Mouse (Mus musculus) limb, embryonic 10.5 days (tissue): ENCODE measurements around the gene Zmynd19. TPM values are rescaled to one million over a fixed set of nuclear protein-coding genes. Genes with fewer than 3 reads are reported as not detected.

Experiments used
- DNase-seq: peaks from one replicate; pipeline ENCODE4 v3.0.0-alpha.2; 2017; ENCODE audit warnings: low spot score
- H3K27ac ChIP-seq: fragments of 300-500 bp; sonication (generic); 2 replicates; pipeline ENCODE4 v1.5.1; 2016; ENCODE audit warnings: mild to moderate bottlenecking
- H3K27me3 ChIP-seq: fragments of 300-500 bp; sonication (generic); 2 replicates; pipeline ENCODE4 v1.6.1; 2016; ENCODE audit warnings: low read depth, mild to moderate bottlenecking; ENCODE audit not compliant: poor library complexity, severe bottlenecking
- H3K36me3 ChIP-seq: fragments of 300-500 bp; sonication (generic); 2 replicates; pipeline ENCODE4 v1.6.1; 2016; ENCODE audit warnings: mild to moderate bottlenecking, moderate library complexity
- H3K4me1 ChIP-seq: fragments of 300-500 bp; sonication (generic); 2 replicates; pipeline ENCODE4 v1.6.1; 2016
- H3K4me3 ChIP-seq: fragments of 300-500 bp; sonication (generic); 2 replicates; pipeline ENCODE4 v1.5.1; 2016; ENCODE audit warnings: mild to moderate bottlenecking, moderate library complexity
- H3K9me3 ChIP-seq: fragments of 300-500 bp; sonication (generic); replicated peaks from 2 replicates; pipeline ENCODE4 v1.6.1; 2016; ENCODE audit warnings: mild to moderate bottlenecking
- WGBS: fragments of 180-500 bp; shearing (Covaris S2); methylation state at CpG from one replicate; pipeline ENCODE4 v1.1.7; 2016; 5-methylcytosine and 5-hydroxymethylcytosine counted together
- polyA plus RNA-seq: library from polyadenylated mRNA; unstranded; fragments of >200 nt; fragmentation: Nextera tagmentation; extraction: Ambion mirVana; gene quantifications from 2 replicates; pipeline ENCODE4 v1.2.1, GENCODE M21; 2016

Gene Zmynd19
- 24.6 and 27.6 TPM in 2 replicates for polyA plus RNA-seq

GRCm38 (mm10) chr2:24949421-24950188, at the start of gene Zmynd19:
Gene Zmynd19 (plus strand): TSS chr2:24949792.
- DNase-seq: peak; percentile 99
- H3K27me3 ChIP-seq: peaks cover 5% of the 10 kb centered on the region; the same call in 1 of the 2 replicates
- peak within 1 kb of the TSS; percentile 92 for H3K27ac ChIP-seq
- H3K36me3 ChIP-seq: peaks cover 33% of the 10 kb centered on the region
- H3K9me3 ChIP-seq: no peaks in the 10 kb centered on the region
- H3K4me3 ChIP-seq: peak within 1 kb of the TSS; percentile 91
- WGBS: under 1% methylated on average over 107 of the region's 108 CpGs
- H3K4me1 ChIP-seq: peaks cover 16% of the 10 kb centered on the region

GRCm38 (mm10) chr2:24901055-24901454, 48.5 kb upstream of the Zmynd19 start:
- 95% methylated on average over 5 of the region's 5 CpGs for WGBS
- Histone ChIP-seq H3K9me3 (no peaks in the 10 kb centered on the region), H3K4me1 (no peaks in the 10 kb centered on the region), H3K36me3 (peaks cover 38% of the 10 kb centered on the region), H3K4me3 (no peak overlapping the region), H3K27me3 (no peaks in the 10 kb centered on the region), H3K27ac (no peak overlapping the region)
- DNase-seq: no peak

DNA sequence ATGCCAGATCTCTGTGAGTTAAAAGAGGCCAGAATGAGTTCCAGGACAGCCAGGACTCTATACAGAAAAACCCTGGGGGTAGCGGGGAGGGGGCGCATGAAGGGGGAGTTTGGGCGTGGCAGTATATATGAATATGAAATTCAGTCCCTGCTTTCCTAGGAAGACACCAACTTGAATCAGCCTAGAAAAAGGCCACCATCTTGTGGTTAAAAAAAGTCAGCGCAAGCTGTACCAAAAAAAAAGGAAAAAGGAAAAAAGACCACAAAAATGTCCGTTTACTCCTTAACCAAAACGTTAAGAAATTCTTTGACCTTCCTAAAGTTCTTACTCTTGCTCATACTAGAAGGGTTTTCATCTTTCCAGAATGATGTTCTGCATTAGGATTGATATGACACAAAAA, 46.6 kb upstream of the Zmynd19 start:
- no peak for DNase-seq
- Histone ChIP-seq H3K4me3 (no peak overlapping the region), H3K27me3 (no peaks in the 10 kb centered on the region), H3K36me3 (peaks cover 31% of the 10 kb centered on the region), H3K9me3 (no peaks in the 10 kb centered on the region), H3K27ac (no peak overlapping the region), H3K4me1 (no peaks in the 10 kb centered on the region)
- 88% methylated on average over 6 of the region's 6 CpGs for WGBS

DNA sequence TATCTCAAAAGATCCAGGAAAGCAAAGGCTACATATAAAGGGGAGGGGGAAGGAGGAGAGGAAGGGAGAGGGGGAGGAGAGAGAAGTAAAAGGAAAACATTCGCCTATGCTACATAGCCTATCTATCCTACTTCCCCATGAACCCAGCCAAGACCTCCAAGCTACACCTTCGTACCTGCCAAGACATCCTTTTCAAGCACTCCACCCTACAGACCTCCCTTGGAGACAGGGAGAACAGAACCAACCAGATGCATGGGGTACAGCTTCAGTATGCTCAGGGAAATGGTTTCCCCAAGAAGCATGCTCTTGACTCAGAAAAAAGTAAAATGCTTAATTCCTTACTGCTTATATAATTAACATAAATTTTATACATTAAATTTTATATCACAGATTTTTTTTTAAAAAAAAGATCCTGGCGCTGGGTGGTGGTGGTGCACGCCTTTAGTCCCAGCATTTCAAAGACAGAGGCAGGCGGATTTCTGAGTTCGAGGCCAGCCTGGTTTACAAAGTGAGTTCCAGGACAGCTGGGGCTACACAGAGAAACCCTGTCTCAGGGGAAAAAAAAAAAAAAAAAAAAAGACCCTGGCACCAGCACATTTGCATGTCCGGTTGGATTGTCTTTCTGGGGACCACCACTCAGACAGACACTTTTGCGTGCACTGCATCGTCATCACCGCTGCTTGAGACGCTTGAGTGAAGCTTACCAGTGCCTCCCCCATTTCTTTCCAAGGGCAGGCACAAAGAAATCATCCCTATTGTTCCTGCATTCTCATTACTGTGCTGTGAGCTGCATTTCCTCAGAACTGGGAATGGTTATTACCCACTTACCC, 44.6 kb upstream of the Zmynd19 start:
- H3K27me3 ChIP-seq: no peaks in the 10 kb centered on the region
- DNase-seq: no peak
- no peaks in the 10 kb centered on the region for H3K4me1 ChIP-seq
- WGBS: 89% methylated on average over 11 of the region's 11 CpGs
- H3K9me3 ChIP-seq: no peaks in the 10 kb centered on the region
- no peak overlapping the region for H3K27ac ChIP-seq
- H3K4me3 ChIP-seq: no peak overlapping the region
- H3K36me3 ChIP-seq: peaks cover 20% of the 10 kb centered on the region

DNA sequence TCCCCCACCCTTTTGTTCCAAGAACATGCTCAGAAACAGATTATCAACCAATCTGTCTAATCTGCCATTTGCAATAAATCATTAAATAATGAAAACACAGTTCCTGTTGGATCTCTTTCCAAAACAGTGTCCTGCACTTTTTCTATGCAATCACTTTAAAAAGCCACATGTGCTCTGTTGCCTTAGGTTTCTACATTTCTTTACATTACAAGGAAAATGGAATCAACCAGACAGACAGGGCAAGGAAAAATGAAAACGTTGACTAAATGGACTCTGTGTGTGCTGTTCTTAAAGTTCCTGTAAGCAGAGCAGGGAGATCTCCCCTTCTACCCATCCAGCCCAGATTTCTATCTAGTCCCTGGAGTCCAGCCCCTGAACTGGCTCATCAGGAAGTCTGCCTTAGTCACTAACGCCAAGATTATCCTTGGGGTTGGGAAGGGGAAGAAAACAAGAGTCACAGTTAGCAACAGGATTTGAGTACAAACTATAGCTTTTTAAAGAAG, 43.9 kb upstream of the Zmynd19 start:
- Histone ChIP-seq H3K9me3 (no peaks in the 10 kb centered on the region), H3K4me1 (no peaks in the 10 kb centered on the region), H3K4me3 (no peak overlapping the region), H3K27ac (no peak overlapping the region), H3K27me3 (no peaks in the 10 kb centered on the region), H3K36me3 (peaks cover 21% of the 10 kb centered on the region)
- WGBS: 60% methylated on average over 2 of the region's 2 CpGs
- no peak for DNase-seq

- H3K4me3 ChIP-seq: no peak overlapping the region
- no peak overlapping the region for H3K27ac ChIP-seq
- peaks cover 48% of the 10 kb centered on the region for H3K36me3 ChIP-seq
- DNase-seq: no peak
- 95% methylated on average over 4 of the region's 4 CpGs for WGBS
- H3K27me3 ChIP-seq: no peaks in the 10 kb centered on the region
- H3K4me1 ChIP-seq: no peaks in the 10 kb centered on the region
- no peaks in the 10 kb centered on the region for H3K9me3 ChIP-seq
Observed at GRCm38 (mm10) chr2:24910481-24910880, 39.1 kb upstream of the Zmynd19 start.

- DNase-seq: no peak
- Histone ChIP-seq H3K4me1 (peaks cover under 1% of the 10 kb centered on the region; the same call in 1 of the 2 replicates), H3K36me3 (peaks cover 52% of the 10 kb centered on the region), H3K27ac (no peak overlapping the region), H3K27me3 (no peaks in the 10 kb centered on the region), H3K9me3 (no peaks in the 10 kb centered on the region), H3K4me3 (no peak overlapping the region)
- WGBS: 93% methylated on average over 4 of the region's 4 CpGs
Observed at GRCm38 (mm10) chr2:24912189-24912588, 37.4 kb upstream of the Zmynd19 start.

DNA sequence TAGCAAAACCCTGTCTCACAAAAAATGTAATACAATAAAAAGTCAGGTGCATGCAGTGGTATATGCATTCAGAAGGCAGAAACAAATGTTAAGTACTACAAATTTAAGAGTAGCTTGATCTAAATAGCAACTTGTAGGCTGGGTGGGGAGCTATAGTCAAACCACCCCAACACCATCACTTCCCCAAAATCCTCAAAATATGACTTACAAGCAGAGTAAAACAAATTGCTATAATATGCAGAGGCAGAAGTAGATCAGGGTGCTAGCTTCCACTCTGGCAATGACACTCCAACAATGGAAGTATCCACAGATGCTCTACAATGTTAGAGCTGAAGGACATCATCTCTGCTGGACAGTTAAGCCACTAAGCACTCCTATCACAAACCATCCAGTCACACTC, 37.0 kb upstream of the Zmynd19 start:
- Histone ChIP-seq H3K9me3 (no peaks in the 10 kb centered on the region), H3K36me3 (peaks cover 52% of the 10 kb centered on the region), H3K4me1 (peaks cover 5% of the 10 kb centered on the region), H3K4me3 (no peak overlapping the region), H3K27me3 (no peaks in the 10 kb centered on the region), H3K27ac (no peak overlapping the region)
- no peak for DNase-seq

DNA sequence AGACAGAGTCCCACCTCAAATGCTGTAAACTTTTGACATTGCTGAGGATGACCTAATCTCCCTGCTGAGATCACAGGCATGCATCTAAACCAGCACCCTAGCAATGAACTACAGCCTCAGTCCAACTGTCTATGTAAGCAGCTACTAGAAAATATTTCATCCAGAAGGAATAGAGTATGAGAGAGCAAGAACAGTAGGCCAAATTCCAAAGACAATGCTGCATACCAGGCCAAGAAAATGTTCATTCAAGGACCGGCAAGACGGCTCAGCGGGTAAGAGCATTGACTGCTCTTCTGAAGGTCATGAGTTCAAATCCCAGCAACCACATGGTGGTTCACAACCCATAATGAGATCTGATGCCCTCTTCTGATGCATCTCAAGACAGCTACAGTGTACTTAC, 34.8 kb upstream of the Zmynd19 start:
- H3K36me3 ChIP-seq: peaks cover 47% of the 10 kb centered on the region
- no peak overlapping the region for H3K27ac ChIP-seq
- H3K4me3 ChIP-seq: no peak overlapping the region
- WGBS: 98% methylated on average over 3 of the region's 3 CpGs
- H3K9me3 ChIP-seq: no peaks in the 10 kb centered on the region
- DNase-seq: no peak
- peaks cover 11% of the 10 kb centered on the region for H3K4me1 ChIP-seq
- no peaks in the 10 kb centered on the region for H3K27me3 ChIP-seq

- Histone ChIP-seq H3K4me1 (peaks cover 11% of the 10 kb centered on the region), H3K9me3 (no peaks in the 10 kb centered on the region), H3K27me3 (no peaks in the 10 kb centered on the region), H3K4me3 (peak within 1 kb of the TSS; percentile 94), H3K27ac (peak within 1 kb of the TSS; percentile 99), H3K36me3 (peaks cover 11% of the 10 kb centered on the region)
- DNase-seq: peak; percentile 95
- WGBS: under 1% methylated on average over 108 of the region's 112 CpGs
Observed at GRCm38 (mm10) chr2:24918930-24919838, 30.4 kb upstream of the Zmynd19 start, which contains the start of gene Ehmt1. Gene Ehmt1 (minus strand): TSS chr2:24919614.

- peaks cover 5% of the 10 kb centered on the region for H3K36me3 ChIP-seq
- H3K4me3 ChIP-seq: peak overlapping the region; percentile 94
- H3K9me3 ChIP-seq: no peaks in the 10 kb centered on the region
- H3K4me1 ChIP-seq: peaks cover 11% of the 10 kb centered on the region
- no peak for DNase-seq
- 9% methylated on average over 8 of the region's 8 CpGs for WGBS
- H3K27me3 ChIP-seq: no peaks in the 10 kb centered on the region
- peak overlapping the region; percentile 99 for H3K27ac ChIP-seq
Observed at GRCm38 (mm10) chr2:24919839-24920175, 29.8 kb upstream of the Zmynd19 start.

GRCm38 (mm10) chr2:24923561-24923960, 26.0 kb upstream of the Zmynd19 start:
- no peaks in the 10 kb centered on the region for H3K36me3 ChIP-seq
- peaks cover 6% of the 10 kb centered on the region; the same call in 1 of the 2 replicates for H3K27me3 ChIP-seq
- H3K4me3 ChIP-seq: no peak overlapping the region
- 64% methylated on average over 2 of the region's 2 CpGs for WGBS
- no peaks in the 10 kb centered on the region for H3K9me3 ChIP-seq
- H3K4me1 ChIP-seq: no peaks in the 10 kb centered on the region
- no peak overlapping the region for H3K27ac ChIP-seq
- no peak for DNase-seq
